ENCODE assay signal across 9 mouse cellular contexts in the genomic region with DNA sequence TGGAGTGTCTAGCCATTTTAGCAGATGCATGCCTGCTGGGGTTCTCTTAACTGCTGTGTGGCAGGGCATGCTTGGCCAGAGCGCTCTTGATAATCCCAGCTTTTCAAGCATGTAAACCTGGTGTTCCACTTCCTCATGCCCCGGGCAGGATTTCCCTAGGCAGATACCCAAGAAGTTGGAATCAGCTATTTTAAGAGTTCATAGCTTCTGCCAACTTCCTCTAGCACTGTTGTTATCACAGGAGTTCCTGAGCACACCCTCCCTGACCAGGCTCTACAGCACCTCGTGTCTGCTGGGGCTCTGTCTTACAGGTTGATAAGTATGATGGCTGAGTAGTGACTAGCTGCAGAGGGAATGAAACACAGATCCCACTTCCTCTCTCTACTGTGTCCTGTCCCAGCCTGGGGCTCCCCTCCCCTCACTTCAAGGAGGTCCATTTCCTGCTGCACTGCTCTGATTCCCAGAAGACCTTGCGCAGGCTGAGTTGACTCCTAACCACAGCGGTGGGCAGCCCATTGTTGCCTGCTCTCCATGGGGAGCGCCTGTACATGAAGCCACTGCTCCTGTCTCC.
DNase-seq lines count a peak whose midpoint lies in the region; ATAC-seq and TF ChIP-seq lines count a peak whose summit lies in the region.
"Had no signal": no experiment of that assay in that cellular context is flagged by ENCODE, and none has a peak within 500 bp of the region (broad histone marks: within the 10 kb centered on the region; RNA-seq: fewer than 3 reads in every experiment).

No protein-coding gene starts in this region.

- no peak overlapping the region for H3K4me3 ChIP-seq in kidney, postnatal 0 days (replicated peaks; ENCODE audit: low read depth, low read length)
- peak overlapping the region; percentile 85 for H3K4me3 ChIP-seq in megakaryocyte, embryonic 14.5 days (replicated peaks)

- peak; percentile 91 for DNase-seq in MEL-GATA-1-ER (ENCODE audit: extremely low read depth, low read depth)
- peak; percentile 59 to 73 for DNase-seq in heart, adult 9 months (ENCODE audit: low spot score in 2 of 2)
- peak; percentile 46 for DNase-seq in kidney, postnatal 0 days (ENCODE audit: low spot score)
- DNase-seq in right cerebral cortex, postnatal 10 days (ENCODE audit: low spot score in 2 of 2): no peak
- DNase-seq in embryo, embryonic 9.5 days (ENCODE audit: extremely low spot score): no peak
- DNase-seq in frontal cortex, postnatal 25 days (ENCODE audit: low spot score in 2 of 2): no peak
- no peak for DNase-seq in right cerebral cortex, postnatal 14 days

- H3K4me1 ChIP-seq in kidney, postnatal 0 days (replicated peaks; ENCODE audit: insufficient read depth, low read length): peaks cover 7% of the 10 kb centered on the region; the same call in 1 of the 2 replicates
- H3K4me1 ChIP-seq in megakaryocyte, embryonic 14.5 days: peaks cover 62% of the 10 kb centered on the region

- H3K4me2 ChIP-seq in kidney, postnatal 0 days (ENCODE audit: low read length): no peak overlapping the region

- no peak for TF ChIP-seq CTCF in kidney, postnatal 0 days (IDR thresholded peaks at IDR 0.05; ENCODE audit: low read depth)

- no peak overlapping the region for H3K9ac ChIP-seq in kidney, postnatal 0 days (ENCODE audit: low read depth, low read length)

- H3K27me3 ChIP-seq in kidney, postnatal 0 days (ENCODE audit: insufficient read depth, low read length): no peaks in the 10 kb centered on the region
- H3K27me3 ChIP-seq in megakaryocyte, embryonic 14.5 days (replicated peaks): no peaks in the 10 kb centered on the region

- no peaks in the 10 kb centered on the region for H3K36me3 ChIP-seq in kidney, postnatal 0 days (ENCODE audit: insufficient read depth, low read length)
- H3K36me3 ChIP-seq in megakaryocyte, embryonic 14.5 days (replicated peaks; ENCODE audit: low read length): peaks cover 76% of the 10 kb centered on the region

- no peaks in the 10 kb centered on the region for H3K9me3 ChIP-seq in kidney, postnatal 0 days (replicated peaks; ENCODE audit: low read length)
- no peaks in the 10 kb centered on the region for H3K9me3 ChIP-seq in megakaryocyte, embryonic 14.5 days

- 69% methylated on average over 6 of the region's 6 CpGs for WGBS in kidney, postnatal 0 days

- no peak overlapping the region for H3K27ac ChIP-seq in kidney, postnatal 0 days
- H3K27ac ChIP-seq: macrophage had no signal

- peak; percentile 54; the same call in 1 of the 2 replicates for ATAC-seq in kidney, postnatal 0 days (replicated peaks; ENCODE audit: low FRiP score, low read depth)

Comparison
In these comparisons a context has a peak if more than half of its experiments do, and no peak if none do; other contexts are left out.
1. DNase-seq: peak in MEL-GATA-1-ER (single experiment), heart, adult 9 months (2 of 2) and kidney, postnatal 0 days (single experiment); none in right cerebral cortex, postnatal 10 days (0 of 2), embryo, embryonic 9.5 days (single experiment), frontal cortex, postnatal 25 days (0 of 2) and right cerebral cortex, postnatal 14 days (single experiment).